Mouse (Mus musculus) heart, adult 2 months (tissue): ENCODE data around the gene Gm3250.
"Not testable (repeated sequence)": the region's sequence is repeated elsewhere in the genome, so short reads cannot be mapped to it uniquely, and the experiment has no call there.

Experiments used
- CTCF ChIP-seq: fragments of 200-600 bp; IDR thresholded peaks from 2 replicates; pipeline ENCODE4 v1.8.1; 2022; ENCODE audit warnings: antibody characterized with exemption, mild to moderate bottlenecking, moderate library complexity
- EP300 ChIP-seq: fragments of 200-500 bp; IDR thresholded peaks from 2 replicates; pipeline ENCODE4 v1.6.1; 2011; ENCODE audit warnings: low read depth, low read length, control low read depth; ENCODE audit not compliant: insufficient read depth
- POLR2A ChIP-seq: fragments of 200-500 bp; IDR thresholded peaks from 2 replicates; pipeline ENCODE4 v1.6.1; 2011; ENCODE audit warnings: mild to moderate bottlenecking, low read depth, low read length, control low read depth; ENCODE audit not compliant: insufficient read depth

DNA sequence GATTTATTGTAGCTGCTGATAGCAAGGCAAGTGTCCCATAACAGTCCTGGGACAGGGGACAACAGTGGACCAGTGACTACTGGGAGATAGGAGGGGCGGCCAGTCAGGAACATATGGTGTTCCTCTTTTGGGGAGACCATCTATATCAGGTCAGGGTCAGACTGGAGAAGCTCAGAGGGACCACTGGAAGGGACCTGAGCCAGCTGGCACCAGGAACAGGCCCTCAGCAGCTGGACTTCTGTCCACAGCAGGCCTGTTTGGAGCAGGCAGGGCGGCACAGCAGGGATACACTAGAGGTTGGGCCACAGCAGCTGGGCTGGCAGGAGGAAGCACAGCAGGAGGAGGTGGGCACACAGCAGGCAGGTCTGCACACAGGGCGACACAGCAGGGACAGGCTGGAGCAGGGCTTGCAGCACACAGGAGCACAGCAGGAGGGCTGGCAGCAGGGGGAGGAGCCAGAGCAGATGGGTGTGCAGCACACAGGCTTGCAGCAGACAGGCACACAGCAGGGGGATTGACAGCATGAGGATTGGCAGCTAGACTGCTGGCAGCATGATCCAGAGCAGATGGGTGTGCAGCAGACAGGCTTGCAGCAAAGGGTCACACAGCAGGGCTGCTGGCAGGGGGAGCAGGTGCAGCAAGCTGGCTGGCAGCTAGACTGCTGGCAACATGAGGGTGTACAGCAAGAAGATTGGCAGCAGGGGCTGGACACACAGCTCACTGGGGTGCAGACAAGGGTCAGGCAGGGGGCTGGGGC lies 16.0 kb upstream of the Gm3250 start:
- TF ChIP-seq POLR2A, CTCF, EP300: not testable (repeated sequence)
